Mouse (Mus musculus) stomach, postnatal 0 days (tissue): ENCODE results near the gene Arid1a. TPM values are rescaled to one million over a fixed set of nuclear protein-coding genes. Genes with fewer than 3 reads are reported as not detected.

Experiments used
- ATAC-seq: fragments of 200-750 bp; cut with Nextera tagmentation; 2 replicates; pipeline ENCODE4 v1.8.0; 2017; ENCODE audit not compliant: low FRiP score, low TSS enrichment
- DNase-seq: peaks from one replicate; pipeline ENCODE4 v3.0.0-alpha.2; 2016; ENCODE audit warnings: low spot score
- H3K27ac ChIP-seq: fragments of 300-500 bp; sonication (generic); replicated peaks from 2 replicates; pipeline ENCODE4 v1.5.1; 2014; ENCODE audit warnings: mild to moderate bottlenecking, control low read depth
- H3K27me3 ChIP-seq: fragments of 300-500 bp; sonication (generic); 2 replicates; pipeline ENCODE4 v1.6.1; 2014; ENCODE audit warnings: low read length; ENCODE audit not compliant: control insufficient read depth, insufficient read depth
- H3K36me3 ChIP-seq: fragments of 300-500 bp; sonication (generic); 2 replicates; pipeline ENCODE4 v1.6.1; 2014; ENCODE audit warnings: low read length, mixed read lengths; ENCODE audit not compliant: control insufficient read depth, insufficient read depth
- H3K4me1 ChIP-seq: fragments of 300-500 bp; sonication (generic); replicated peaks from 2 replicates; pipeline ENCODE4 v1.6.1; 2014; ENCODE audit warnings: antibody characterized with exemption; ENCODE audit not compliant: control insufficient read depth, insufficient read depth
- H3K4me2 ChIP-seq: fragments of 300-500 bp; sonication (generic); replicated peaks from 2 replicates; pipeline ENCODE4 v1.6.1; 2014; ENCODE audit warnings: low read depth, mild to moderate bottlenecking, control low read depth, moderate library complexity
- H3K4me3 ChIP-seq: fragments of 300-500 bp; sonication (generic); 2 replicates; pipeline ENCODE4 v1.5.1; 2014; ENCODE audit warnings: low read depth, low read length, control low read depth
- H3K9ac ChIP-seq: fragments of 300-500 bp; sonication (generic); 2 replicates; pipeline ENCODE4 v1.6.1; 2014; ENCODE audit warnings: mild to moderate bottlenecking, low read length, control low read depth, mixed read lengths
- H3K9me3 ChIP-seq: fragments of 300-500 bp; sonication (generic); 2 replicates; pipeline ENCODE4 v1.6.1; 2016; ENCODE audit warnings: low read length; ENCODE audit not compliant: control insufficient read depth
- CTCF ChIP-seq: IDR thresholded peaks from 2 replicates; pipeline ENCODE4 v1.5.1; 2016; ENCODE audit warnings: antibody characterized with exemption, low read depth, mild to moderate bottlenecking, moderate library complexity
- EP300 ChIP-seq: optimal IDR thresholded peaks from 2 replicates; pipeline ENCODE3; 2016; ENCODE audit warnings: antibody characterized with exemption
- WGBS: fragments of 180-500 bp; shearing (Covaris S2); extraction: QIAGEN DNeasy Blood & Tissue Kit; methylation state at CpG from one replicate; pipeline ENCODE4 v1.1.7; 2014; 5-methylcytosine and 5-hydroxymethylcytosine counted together
- polyA plus RNA-seq: library from polyadenylated mRNA; unstranded; fragments of >200 nt; fragmentation: Nextera tagmentation; extraction: Ambion mirVana; gene quantifications from 2 replicates; pipeline ENCODE4 v1.2.1, GENCODE M21; 2015

Arid1a gene
- 8.7 and 9.7 TPM in 2 replicates for polyA plus RNA-seq

GRCm38 (mm10) chr4:133756514-133757268 is at the start of gene Arid1a:
Gene Arid1a (minus strand): TSS chr4:133756769.
- H3K9me3 ChIP-seq, result no peaks in the 10 kb centered on the region
- peak; percentile 71 for ATAC-seq
- H3K4me3 ChIP-seq, result peak within 1 kb of the TSS; percentile 55

GRCm38 (mm10) chr4:133804401-133805263 is 48.1 kb upstream of the Arid1a start:
- H3K27ac ChIP-seq, result no peak overlapping the region
- no peaks in the 10 kb centered on the region for H3K4me1 ChIP-seq
- H3K4me2 ChIP-seq, result no peak overlapping the region
- H3K4me3 ChIP-seq, result no peak overlapping the region
- DNase-seq (no peak), ATAC-seq (no peak)
- TF ChIP-seq CTCF (no peak), EP300 (no peak)
- H3K36me3 ChIP-seq, result no peaks in the 10 kb centered on the region
- WGBS, result 68% methylated on average over 14 of the region's 15 CpGs
- H3K9ac ChIP-seq, result no peak overlapping the region
- no peaks in the 10 kb centered on the region for H3K9me3 ChIP-seq
- no peaks in the 10 kb centered on the region; the same call in 1 of the 2 replicates for H3K27me3 ChIP-seq

More at GRCm38 (mm10) chr4:133756514-133757268, at the start of gene Arid1a:
- Histone ChIP-seq H3K27me3 (no peaks in the 10 kb centered on the region), H3K4me1 (peaks cover 10% of the 10 kb centered on the region), H3K27ac (peak within 1 kb of the TSS; percentile 100), H3K9ac (peak within 1 kb of the TSS; percentile 79), H3K36me3 (no peaks in the 10 kb centered on the region), H3K4me2 (peak within 1 kb of the TSS; percentile 97)
- peak; percentile 96 for DNase-seq
- under 1% methylated on average over 39 of the region's 40 CpGs for WGBS
- no peak for TF ChIP-seq CTCF
- TF ChIP-seq EP300, result peak; percentile 71

- H3K4me1 ChIP-seq, result no peaks in the 10 kb centered on the region
- H3K27me3 ChIP-seq, result no peaks in the 10 kb centered on the region; the same call in 1 of the 2 replicates
- TF ChIP-seq EP300, result no peak
- TF ChIP-seq CTCF, result no peak
- ATAC-seq (no peak), DNase-seq (no peak)
- no peak overlapping the region for H3K4me2 ChIP-seq
- no peak overlapping the region for H3K9ac ChIP-seq
- WGBS, result 39% methylated on average over 6 of the region's 6 CpGs
- no peaks in the 10 kb centered on the region for H3K36me3 ChIP-seq
- H3K4me3 ChIP-seq, result no peak overlapping the region
- no peaks in the 10 kb centered on the region for H3K9me3 ChIP-seq
- H3K27ac ChIP-seq, result no peak overlapping the region
These were observed 44.0 kb upstream of the Arid1a start for GRCm38 (mm10) chr4:133800589-133800988.

GRCm38 (mm10) chr4:133793269-133793668 is 36.7 kb upstream of the Arid1a start:
- no peaks in the 10 kb centered on the region for H3K27me3 ChIP-seq
- H3K27ac ChIP-seq, result no peak overlapping the region
- DNase-seq (no peak), ATAC-seq (peak; percentile 71)
- H3K9me3 ChIP-seq, result no peaks in the 10 kb centered on the region
- H3K4me2 ChIP-seq, result no peak overlapping the region
- no peak for TF ChIP-seq CTCF
- TF ChIP-seq EP300, result no peak
- H3K36me3 ChIP-seq, result no peaks in the 10 kb centered on the region
- no peak overlapping the region for H3K9ac ChIP-seq
- H3K4me3 ChIP-seq, result no peak overlapping the region
- WGBS, result 53% methylated on average over 3 of the region's 3 CpGs
- no peaks in the 10 kb centered on the region for H3K4me1 ChIP-seq

GRCm38 (mm10) chr4:133774570-133775554 is 18.3 kb upstream of the Arid1a start:
- Histone ChIP-seq H3K4me1 (no peaks in the 10 kb centered on the region), H3K4me3 (no peak overlapping the region), H3K4me2 (no peak overlapping the region), H3K9ac (no peak overlapping the region), H3K27ac (no peak overlapping the region), H3K36me3 (no peaks in the 10 kb centered on the region), H3K9me3 (no peaks in the 10 kb centered on the region), H3K27me3 (no peaks in the 10 kb centered on the region)
- 73% methylated on average over 21 of the region's 21 CpGs for WGBS
- ATAC-seq, result peak; percentile 72
- TF ChIP-seq CTCF (peak; percentile 80), EP300 (no peak)
- peak; percentile 86 for DNase-seq
